Mouse (Mus musculus) layer of hippocampus, postnatal 36 days (tissue): Measurements from ENCODE around the gene Adam19. TPM values are rescaled to one million over a fixed set of nuclear protein-coding genes. Genes with fewer than 3 reads are reported as not detected.

Experiments
- microRNA-seq, 2 experiments: library from miRNA; unstranded; fragments of <30 nt; microRNA quantifications; one replicate each; pipeline ENCODE4 v1.2.0; 2021
- total RNA-seq, 2 experiments: library from RNA; stranded (reverse); gene quantifications; 2 replicates each; pipeline ENCODE4 v1.2.3; 2021

Gene Adam19
- total RNA-seq, 2 experiments from 2014 or later, result 13.8 to 14.6 TPM

Small RNAs within 50 kb of the gene (microRNA-seq; reads per million reads assigned to microRNA genes)
- gene Mir7239 (0 to 0.21 reads per million in 2 experiments), gene Mir8100 (0 to 0.21 reads per million in 2 experiments)

Other genes with a start within 250 kb of the Adam19 start
- 10 to 100 TPM; 50.7 to 61.0 TPM for gene Clint1, start 203.9 kb upstream of the Adam19 start, total RNA-seq
- 10 to 100 TPM; 30.7 to 32.7 TPM for gene Lsm11, start 111.1 kb upstream of the Adam19 start, total RNA-seq
- 10 to 100 TPM in 1 of 2 experiments, 1 to 10 TPM in 1; 9.6 to 10.4 TPM for gene Thg1l, start 100.5 kb upstream of the Adam19 start, total RNA-seq
- gene Sox30, start 75.7 kb upstream of the Adam19 start, total RNA-seq, result under 1 TPM in 1 of 2 experiments, not detected in 1; 0.35 TPM
- 1 to 10 TPM; 1.9 to 2.0 TPM for gene Gm12166, start 3.7 kb upstream of the Adam19 start, total RNA-seq
- 1 to 10 TPM; 2.3 to 2.7 TPM for gene Nipal4, start 110.5 kb downstream of the Adam19 start, total RNA-seq
- gene Fndc9, start 179.5 kb downstream of the Adam19 start, total RNA-seq, result 1 to 10 TPM in 1 of 2 experiments, under 1 TPM in 1; 0.92 to 1.3 TPM